Mouse (Mus musculus) T-cell, adult 2 months (primary cell): ENCODE measurements around the gene Eif2ak3.
"Not testable (repeated sequence)": the region's sequence is repeated elsewhere in the genome, so short reads cannot be mapped to it uniquely, and the experiment has no call there.

Experiments used
- DNase-seq: peaks from one replicate; pipeline ENCODE4 v3.0.0; 2022; ENCODE audit warnings: low spot score

Gene Eif2ak3

DNA sequence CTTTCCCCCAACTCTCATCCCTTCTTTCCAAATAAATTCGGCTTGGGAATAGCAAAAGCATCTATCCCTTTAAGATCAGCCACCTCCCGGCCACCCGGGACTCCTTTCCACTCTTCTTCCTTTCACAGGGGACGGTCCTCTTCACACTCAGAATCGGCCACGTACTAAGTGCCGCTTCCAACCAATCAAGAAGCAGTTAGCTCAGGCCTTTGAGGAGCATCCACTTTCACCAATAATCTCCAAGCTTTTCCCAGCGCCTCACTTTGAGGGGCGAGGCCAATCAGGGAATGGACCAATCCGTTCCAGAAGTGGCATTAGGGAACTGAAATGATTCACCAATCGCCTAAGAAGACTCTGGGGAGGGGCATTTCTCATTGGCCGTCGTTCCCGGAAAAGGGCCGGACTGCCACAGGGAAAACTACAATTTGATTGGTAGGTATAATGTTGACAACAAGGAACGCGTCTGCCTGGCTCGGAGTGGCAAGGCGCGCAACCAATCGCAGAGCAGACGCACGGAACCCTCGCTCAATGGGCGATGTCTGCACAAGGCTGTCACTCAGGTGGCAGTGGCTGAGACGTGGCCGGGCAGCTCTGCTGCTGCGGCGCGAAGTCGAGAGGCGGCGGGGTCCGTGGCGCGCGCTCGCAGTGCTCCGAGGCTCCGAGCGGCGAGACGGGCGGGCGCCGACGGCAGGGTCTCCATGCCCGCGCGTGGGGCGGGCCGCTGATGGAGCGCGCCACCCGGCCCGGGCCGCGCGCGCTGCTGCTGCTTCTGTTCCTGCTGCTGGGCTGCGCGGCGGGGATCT is at the start of gene Eif2ak3:
Gene Eif2ak3, plus strand, starts transcription at position 514 of the 803 bp plus-strand sequence.
- DNase-seq: peak; percentile 99

DNA sequence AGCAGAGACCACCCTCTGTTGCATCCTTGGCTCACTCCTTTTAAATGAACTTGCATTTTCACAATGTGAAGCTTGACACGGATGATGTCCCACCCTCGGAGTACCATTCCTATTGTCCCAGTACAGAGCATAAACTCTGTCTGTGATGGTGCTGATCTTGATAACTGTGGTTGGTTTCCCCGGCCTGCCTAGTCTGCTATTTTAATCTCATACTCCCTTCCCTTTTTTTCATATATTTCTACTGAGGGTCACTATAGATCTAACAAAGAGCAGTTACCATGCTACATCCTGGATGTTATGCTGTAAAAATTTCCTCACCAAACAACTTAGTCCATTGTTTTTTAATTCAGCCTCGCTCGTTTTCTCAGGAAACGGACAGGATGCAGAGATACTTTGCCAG is 47.4 kb upstream of the Eif2ak3 start:
- no peak for DNase-seq

DNA sequence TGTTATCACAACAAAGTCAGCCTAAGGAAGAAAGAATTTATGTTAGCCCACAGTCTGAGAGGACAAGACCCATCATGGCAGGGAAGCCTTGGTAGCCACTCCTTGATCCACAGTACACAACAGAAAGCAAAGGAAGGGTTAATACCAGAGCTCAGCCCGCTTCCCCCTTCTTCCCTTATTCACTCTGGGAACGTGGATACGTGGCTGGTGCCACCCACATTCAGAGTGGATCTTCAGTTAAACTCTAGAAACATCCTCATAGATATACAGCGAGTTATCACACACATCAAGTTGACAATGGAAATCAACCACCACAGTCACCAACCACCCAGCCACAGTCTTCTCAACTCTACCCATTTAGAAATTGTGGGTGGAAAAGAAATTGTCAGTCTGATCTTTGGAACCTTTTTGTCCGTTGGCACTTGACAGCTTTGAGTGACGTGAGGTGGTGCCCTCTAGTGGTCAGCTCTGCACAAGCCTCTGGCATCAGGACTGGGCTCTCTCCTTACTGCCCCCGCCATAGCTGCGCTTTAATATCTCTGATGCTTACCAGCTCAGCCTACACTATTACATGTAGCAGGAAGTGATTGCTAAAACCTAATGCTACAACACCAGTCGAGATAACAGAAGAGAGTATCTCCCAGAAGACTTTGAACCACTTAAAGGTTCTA is 46.6 kb upstream of the Eif2ak3 start:
- DNase-seq: peak; percentile 76

DNA sequence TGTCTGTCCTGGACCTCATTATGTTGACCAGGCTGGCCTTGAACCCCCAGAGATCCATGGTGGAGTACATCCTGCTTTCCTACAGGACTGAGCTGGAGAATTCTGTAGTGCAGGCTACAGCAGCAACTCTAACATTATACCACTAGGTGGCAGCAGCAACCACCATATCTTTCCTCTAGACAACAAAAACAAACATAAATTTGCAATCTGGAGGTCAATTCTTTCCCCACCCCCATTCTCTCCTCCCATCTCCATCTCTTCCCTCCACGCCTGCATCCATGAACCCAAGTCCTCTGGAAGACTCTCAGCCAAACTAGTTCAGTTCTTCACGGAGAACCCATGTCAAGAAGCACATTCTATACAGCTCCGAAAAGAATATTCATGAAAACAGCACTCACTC is 39.7 kb upstream of the Eif2ak3 start:
- no peak for DNase-seq

DNA sequence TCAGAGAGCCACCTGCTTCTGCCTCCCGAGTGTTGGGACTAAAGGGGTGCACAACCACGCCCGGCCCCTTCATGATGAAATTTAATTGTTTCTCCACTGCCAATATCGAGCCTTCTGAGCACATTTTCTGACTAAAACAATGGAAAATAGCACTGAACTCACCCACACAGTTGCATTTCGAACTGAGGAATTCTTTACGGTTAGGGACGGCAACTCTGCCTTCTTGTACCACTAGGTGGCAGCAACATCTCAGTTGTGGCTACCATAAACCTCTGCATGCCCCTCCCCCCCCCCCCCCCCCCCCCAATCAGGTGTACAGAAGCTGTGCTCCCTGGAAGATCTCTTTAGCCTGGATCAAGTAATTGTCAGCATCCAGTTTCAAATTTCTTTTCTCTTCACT is 39.0 kb upstream of the Eif2ak3 start:
- peak; percentile 57 for DNase-seq

DNA sequence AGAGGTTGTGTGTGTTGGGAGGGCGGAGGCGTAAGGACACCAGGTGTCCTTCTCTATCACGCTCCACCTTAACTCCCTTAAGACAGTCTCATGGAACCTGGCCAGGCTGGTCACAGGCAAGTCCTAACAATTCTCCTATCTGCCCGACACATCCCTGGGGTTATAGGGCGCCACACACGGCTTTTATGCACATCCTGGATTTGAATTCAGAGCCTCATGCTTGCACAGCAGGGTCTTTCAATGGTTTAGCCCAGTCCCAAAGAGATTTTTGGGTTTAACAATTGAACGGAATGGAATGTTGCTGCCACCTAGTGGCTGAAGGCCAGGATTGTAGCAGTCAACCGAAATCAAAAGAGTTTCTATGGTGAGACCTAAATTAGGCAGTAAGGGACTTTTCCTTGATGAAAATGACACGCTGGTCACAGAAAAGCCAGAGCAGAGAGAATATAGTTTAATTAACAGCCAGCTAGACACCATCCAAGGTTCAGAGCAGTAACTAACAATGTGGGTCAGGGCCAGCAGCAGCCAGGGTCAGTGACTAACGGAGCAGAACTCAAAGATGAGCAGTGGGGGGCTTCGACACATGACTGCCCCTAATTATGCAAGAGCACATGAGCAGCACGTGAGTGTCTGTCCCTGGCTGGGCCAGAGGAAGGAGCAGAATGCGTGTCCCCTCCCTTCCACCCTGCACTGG is 38.3 kb upstream of the Eif2ak3 start:
- peak; percentile 65 for DNase-seq

DNA sequence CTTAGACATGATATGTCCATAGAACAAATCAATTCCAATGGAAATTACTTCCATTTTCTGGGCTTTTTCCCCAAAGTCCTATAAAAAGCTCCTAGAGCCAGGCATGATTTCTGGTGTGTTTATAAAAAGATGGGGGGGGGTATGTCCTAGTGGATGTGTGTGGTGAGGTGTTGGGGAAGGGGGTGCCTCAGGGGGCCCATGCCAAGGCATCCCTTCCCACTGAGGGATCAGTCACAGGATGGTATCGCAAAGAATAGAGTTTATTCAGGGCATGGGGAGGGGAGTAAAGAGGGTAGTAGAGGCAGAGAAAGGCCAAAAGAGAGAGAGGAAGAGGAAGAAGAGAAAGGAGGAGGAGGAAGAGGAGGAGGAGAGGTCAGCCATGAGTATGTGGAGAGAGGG is 37.8 kb upstream of the Eif2ak3 start:
- DNase-seq: no peak

DNA sequence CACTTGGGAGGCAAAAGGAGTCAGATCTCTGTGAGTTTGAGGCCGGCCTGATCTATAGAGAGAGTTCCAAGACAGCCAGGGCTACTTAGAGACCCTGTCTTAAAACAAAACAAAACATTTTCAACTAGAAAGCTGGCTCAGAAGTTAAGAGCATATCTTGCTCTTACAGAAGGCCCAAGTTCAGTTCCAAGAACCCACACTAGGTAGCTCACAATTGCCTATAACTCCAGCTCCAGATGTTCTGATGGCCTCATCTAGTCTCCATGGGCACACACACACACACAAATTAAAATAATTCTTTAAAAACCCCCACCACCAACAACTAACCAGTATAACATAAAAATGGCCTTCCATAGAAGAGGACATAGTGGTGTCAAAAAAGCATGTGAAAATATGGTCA is 33.8 kb upstream of the Eif2ak3 start:
- DNase-seq: no peak

DNA sequence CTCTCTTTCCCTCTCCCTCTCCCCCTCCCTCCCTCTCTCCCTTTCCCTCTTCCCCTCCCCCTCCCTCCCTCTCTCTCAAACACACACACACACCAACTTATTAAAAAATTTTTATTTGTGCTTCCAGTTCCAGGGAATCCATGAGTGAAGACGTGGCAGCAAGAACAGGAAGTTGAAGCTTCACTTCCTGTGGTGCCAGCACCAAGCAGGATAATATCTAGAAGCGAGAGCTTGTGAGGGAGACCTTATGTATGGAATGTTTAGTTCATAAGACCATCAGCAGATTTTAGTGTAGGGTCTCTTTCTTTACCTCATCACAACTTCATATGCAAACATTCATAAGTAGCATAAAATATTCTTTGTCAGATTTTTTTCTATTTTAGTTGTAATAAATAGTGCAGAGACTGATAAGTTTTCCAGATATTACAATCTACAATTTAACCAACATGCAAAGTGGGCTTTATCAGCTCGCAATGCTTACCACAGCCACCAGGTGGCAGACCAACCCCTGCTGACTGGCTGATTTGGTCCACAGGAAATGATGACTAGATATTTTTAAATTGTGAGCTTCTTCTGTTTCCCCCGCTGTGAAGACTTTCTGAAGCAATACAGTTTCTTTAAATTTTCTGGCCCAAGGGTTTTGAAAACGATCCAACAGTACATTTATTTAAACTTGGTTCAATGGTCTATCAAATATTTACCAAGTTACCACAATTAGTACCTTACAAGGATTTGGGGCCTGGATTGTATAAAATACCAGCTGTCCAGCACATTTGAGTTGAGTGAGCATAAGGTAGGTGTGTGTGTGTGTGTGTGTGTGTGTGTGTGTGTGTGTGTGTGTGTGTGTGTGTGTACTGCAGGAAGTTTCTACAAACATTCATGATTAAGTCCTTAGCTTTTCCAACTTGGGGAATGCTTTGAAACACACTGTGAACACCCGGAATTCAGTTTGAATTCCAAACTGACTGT is 32.5 kb upstream of the Eif2ak3 start:
- DNase-seq: peak; percentile 80

DNA sequence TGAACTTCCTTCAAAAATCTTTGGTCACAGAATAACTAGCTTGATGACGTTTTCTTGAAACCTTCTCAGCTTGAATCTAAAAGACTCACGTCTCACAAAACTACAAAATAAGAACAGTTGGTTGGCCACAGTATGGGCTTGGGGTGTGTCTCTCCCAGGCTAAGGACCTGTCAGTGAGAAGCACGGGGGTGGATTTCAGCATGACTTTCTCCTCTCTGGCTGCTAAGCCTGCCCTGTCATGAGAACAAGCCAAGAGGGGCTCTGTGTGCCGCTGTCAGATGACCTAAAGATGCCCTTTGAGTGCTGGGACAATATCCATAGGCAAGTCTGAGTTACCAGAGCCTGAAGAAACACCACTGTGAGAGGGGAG is 31.8 kb upstream of the Eif2ak3 start:
- no peak for DNase-seq

DNA sequence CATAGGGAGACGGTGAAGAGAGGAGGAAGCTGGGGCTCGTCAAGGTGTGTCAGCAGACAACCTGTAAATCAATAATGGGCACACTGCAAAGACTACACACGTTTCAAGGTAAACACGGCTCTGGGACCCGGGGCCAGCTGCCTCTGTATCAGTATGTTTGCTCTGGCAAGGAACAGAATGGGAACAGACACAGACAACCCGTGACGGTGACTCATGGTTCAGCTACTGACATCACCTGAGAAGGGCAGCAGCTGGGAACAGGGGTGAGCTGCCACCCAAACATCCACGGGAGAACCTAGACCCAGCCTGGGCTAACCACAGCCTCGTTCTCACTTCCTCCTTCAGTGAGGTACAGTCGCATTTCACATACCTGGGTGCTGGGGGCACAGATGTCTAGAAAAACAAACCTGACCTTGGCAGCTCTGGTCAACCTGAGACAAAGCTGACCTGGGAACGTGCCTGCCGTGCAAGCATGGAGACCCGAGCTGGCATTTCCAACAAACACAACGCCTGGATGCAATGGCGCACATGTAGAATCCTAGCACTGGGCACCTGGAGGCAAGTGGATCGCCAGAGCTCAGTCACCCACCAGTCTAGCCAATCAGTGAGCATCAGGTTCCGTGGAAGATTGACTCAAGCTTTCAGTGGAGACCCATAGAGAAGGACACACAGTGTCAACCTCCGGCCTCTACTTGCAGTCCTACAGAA is 30.2 kb upstream of the Eif2ak3 start:
- peak; percentile 85 for DNase-seq

DNA sequence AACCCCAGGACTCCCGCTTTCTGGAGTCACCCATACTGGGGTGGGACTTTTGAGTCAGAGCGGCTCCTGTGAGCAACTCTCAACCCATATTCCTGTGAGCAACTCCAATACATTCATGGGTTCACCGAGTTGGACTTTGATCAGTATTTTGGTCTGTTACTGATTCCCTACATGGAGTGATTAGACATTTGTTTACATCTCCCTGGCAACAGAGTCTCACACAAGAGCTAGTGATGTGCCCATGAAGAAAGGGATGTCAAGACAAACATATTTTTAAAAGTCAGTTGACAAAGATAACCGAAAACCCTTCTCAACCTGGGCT is 29.7 kb upstream of the Eif2ak3 start:
- no peak for DNase-seq

DNA sequence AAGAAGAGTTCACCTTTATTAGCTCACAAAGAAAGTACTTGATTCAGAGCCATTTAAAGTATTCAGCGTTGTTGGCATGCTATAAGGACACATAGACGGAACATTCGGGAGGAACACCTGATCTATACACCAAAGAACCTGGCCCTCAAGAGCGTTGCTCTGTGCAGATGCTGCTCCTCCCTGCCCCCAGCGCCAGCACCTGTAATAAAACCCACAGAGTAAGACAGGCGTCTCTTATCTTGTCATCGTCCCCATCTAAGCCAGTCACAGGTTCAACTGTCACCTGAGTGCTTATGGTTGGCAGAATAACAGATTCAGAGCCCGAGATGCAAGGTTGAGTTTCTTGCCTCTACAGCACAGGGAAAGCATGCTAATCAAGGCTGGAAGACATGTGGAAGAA is 28.8 kb upstream of the Eif2ak3 start:
- no peak for DNase-seq

DNA sequence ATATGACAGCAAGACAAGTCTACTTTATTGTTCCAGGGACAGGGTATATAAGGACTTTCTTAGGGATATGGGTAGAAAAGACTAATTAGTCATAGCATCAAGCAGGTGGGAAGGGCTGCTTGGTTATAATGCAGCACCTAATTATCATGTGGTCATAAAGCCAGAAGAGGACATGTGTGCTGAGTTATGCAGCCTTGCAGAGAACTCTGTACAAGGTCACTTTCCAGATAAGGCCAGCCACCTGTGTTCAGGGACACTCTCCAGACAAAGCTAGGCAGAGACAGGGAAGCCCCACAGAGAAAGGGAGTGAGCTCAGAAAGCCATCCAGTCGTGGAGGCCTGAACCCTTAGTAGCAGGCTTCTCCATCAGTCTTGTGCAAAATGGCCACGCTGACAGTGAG is 22.7 kb upstream of the Eif2ak3 start:
- no peak for DNase-seq

DNA sequence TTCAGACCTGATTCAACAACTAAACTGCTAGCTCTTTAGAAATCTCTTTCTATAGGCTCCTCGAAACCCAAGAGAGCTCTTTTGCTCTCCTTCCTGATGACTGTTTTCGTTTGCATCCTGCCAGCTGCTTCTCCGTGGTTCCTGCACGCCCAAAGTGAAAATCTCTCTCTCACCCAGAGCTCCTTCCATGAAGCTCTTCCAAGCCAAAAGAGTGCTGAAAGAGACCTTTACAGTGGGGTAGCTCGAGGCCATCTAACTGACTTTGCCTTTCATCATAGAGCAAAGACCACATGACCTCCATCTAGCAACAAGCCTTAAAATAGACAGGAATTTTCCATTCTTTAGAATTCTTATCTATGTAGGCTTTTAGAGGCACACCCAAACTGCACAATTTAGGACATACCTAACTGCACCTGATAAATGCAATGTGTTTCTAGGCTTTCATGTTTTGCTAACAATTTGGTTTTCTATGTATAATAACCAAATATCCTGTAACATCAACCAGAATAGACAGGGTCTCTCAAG is 21.9 kb upstream of the Eif2ak3 start:
- DNase-seq: no peak

DNA sequence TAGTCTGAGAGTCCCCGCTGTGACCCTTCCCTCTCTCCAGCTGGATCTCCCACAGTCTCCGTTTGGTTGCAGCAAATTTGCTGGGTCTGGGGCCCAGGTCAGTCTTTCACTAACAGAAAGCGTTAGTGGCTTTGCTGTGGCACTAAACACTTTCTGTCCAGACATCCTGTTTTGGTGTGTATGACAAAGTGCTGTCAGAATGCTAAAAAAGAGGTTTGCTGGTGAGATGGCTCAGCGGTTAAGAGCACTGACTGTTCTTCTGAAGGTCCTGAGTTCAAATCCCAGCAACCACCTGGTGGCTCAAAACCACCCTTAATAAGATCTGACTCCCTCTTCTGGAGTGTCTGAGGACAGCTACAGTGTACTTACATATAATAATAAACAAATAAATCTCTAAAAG is 21.0 kb upstream of the Eif2ak3 start:
- DNase-seq: not testable (repeated sequence)

DNA sequence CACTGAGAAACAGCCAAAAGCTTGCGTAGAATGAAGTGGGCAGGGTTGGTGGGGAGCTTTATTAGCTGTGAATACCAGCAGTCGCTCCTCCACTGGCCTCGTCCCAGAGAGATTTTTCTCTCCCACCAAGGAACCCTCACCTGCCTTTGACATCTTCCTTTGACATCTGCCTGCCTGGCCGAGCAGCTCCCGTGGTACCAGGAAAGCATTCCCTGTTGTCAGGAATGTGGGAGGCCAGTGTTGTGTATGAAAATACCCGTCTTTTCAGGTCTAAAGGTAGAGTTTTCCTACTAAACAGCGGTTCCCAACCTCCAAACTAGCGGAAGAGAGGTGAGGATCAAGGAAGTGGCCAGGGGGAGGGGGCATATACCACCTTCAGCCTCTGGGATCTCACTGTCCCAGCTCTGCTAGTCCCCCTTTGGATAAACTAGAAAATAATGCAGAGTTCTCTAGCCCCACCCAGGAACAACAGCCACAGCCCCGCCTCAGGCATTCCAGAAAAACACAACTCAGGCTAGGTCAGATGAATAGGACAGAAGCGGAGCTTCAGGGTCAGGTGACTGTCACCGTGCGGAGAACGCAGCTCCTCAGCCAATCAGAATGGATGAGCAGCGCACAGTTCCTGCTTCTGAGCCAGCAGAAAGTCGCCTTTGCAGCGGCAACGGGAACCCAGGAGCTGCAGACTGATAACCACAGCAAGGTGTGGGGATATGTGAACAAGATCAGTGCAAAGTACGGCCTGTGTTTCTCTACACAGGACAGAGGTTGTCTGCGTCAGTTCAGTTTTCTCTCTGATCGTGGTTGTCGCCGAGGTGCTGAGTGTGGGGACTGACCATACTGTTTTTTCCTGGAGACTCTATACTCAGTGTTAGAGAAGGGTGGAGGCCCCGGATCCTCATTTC is 20.0 kb upstream of the Eif2ak3 start:
- DNase-seq: peak; percentile 87

DNA sequence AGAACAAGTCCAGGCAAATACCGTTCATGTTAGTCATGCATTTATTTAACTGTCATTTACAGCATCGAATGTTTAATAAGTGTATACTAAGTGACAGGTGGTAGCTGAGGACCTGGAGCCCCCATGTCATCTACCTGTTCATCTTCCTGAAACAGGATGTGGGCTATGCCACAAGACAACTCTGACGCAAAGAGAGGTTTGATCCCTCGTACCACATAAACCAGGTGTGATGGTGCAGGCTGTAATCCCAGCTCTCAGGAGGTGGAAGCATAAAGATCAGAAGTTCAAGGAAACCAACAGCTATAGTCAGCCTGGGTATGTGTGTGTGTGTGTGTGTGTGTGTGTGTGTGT is 19.4 kb upstream of the Eif2ak3 start:
- peak; percentile 95 for DNase-seq

DNA sequence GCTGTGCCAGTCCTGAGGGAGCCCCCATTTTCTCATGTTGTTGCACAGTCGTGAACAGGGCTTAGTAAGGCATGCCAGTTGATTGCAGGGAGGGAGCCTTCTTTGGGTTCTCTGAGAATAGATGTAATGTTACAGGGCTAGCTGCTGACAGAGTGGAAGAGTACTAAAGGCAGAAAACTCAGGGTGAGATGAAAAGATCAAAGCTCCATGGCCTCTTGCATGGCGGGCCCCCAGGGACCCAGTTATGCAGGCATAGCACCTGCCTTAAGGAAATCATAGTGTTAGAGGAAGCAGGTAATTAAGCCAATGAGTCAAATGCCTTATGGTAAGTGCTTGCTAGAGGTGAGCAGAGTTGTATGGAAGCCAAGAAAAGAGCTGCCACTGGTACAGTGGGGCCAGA is 14.9 kb upstream of the Eif2ak3 start:
- DNase-seq: no peak

DNA sequence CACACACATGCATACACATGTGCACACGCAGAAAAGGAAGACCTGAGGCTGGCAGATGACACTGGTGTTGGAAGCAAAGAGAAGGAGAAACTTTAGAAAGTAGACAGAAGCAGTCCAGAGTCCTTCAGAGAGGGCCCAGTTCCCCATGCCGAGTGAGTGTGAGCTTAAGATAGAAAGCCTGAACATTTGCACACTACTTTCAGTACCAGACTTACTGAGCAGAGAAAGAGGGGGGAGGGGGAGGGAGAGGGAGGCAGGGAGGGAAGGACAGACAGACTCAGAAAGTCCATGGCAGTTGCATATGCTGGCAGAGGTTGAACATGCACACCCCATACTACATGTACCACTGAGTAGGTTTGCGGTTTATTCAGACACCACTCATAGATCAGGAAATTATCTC is 13.8 kb upstream of the Eif2ak3 start:
- DNase-seq: no peak
